Mouse (Mus musculus) mesoderm, embryonic 11.5 days (tissue): ENCODE measurements at regions not wholly inside any gene's neighbourhood (a gene's known extent, or its start where the extent isn't known, plus 50 kb on each side); places are given as distances from the start of the nearest gene placed in this dataset.

Experiments
- DNase-seq: peaks from one replicate; pipeline ENCODE4 v3.0.0-alpha.2; 2012; ENCODE audit warnings: low read depth, low spot score

DNA sequence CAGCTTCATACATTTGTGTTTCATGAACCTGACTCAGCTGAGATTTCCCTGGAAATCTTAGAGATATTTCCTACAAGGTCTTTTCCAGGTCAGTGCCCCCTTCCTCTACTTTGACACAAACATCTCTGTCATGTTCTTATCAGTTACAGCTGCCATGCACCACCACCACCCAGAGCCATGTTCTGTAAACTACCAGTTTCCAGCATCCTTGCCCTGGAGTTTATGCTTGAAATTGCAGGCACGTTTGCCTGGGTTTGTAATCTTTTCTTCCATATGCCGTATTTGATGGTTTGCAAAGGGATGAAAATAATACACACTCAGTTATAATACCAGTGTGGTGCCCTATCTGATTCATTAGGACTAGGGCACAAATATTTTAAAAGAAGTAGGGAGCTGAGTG lies 176.6 kb upstream of the Hnrnpa3 start:
- no peak for DNase-seq

- DNase-seq = no peak
Observed at GRCm38 (mm10) chr2:75484951-75485350, 174.1 kb upstream of the Hnrnpa3 start.

DNA sequence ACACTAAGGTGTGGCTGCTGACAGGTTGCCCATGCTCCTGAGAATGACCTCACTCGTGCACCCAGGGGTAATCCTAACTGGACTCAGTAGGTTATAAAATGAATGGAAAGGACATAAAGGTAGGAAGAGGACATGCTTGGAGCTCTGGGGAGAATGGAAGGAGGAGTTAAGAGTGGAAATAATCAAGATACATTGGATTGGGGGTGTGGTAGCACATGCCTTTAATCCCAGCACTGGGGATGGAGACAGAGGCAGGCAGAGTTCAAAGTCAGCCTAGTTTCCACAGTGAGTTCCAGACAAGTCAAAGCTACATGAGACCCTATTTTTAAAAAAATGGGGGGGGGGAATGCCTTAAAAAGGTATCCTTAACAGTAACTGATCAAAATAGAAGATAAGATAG lies 167.9 kb upstream of the Hnrnpa3 start:
- DNase-seq = no peak

DNA sequence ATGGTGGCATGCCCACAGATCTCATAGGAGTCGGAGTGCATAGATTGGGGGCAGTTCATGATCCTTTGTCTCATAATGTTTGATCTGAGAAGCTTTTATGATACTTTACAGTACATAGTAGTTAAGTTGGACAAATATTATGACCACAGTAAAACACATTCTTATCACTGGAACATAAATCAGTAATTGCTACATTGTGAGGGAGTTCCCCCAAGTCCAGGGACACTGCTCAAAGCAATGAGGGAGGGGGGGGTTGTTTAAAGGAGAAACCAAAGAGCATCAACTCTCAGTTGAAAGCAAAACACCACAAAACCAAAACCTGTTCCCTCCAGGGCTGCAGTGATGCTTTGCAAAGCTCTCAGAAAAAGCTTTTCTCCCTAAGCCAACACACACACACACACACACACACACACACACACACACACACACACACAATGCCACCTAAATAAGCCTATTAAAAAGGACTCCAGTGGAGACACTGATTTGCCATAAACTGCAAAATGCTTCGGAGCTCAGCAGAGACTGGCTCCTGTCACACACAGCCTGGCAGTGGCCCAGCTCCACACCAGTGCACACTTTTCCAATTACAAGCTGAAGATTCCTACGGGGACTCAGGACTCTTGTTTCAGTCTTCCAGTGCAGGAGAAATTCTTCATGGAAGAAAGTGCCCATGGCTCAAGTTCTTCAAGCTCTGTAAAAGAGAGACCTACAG lies 167.1 kb upstream of the Hnrnpa3 start:
- no peak for DNase-seq

DNA sequence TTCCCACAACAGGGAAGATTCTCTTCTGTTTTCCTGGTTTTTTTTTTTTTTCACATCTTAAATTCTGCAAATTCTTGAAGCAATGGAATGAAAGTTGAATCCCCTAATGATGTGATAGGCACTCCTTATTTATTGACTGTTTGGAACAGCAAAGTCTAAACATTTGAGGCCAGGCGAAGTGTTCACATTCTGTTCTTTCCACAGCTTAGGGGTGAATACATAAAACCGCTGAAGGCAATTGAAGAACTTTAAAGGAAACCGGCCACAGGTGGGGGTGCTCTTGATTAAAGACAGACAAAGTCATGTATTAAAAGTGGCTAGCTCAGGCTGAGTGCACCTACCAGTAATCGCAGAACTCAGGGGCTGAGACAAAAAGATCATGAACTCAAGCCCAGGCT lies 166.6 kb upstream of the Hnrnpa3 start:
- no peak for DNase-seq

DNA sequence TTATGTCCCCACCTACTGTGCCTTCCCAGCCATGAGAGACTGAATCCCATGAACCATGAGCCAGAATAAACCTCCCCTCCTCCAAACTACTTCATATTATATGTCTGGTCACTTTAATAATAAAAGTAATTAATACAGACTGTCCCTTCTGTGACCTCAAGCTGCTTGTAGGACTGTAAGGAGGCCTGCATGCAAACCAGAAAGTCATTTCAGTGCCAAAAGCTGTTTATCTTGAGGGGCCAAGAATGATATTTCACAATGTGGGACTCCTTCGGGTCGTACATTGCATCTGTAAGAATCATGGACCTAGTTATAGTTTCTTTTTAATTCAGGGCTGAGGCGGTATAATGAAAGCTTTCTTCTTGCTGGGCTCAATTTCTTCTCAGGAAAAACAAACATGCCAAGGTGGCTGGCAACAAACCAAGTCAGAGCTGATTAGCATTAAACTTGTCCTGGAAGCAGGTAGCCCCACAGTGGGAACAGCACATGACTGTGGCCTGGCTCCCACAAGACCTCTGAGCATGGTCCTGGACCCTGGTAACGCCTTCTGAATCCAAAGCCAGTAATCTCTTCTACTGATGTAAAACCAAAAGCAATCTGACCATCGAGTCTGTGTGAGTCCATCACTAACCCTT lies 162.3 kb upstream of the Hnrnpa3 start:
- DNase-seq = no peak

- DNase-seq = no peak
Observed at GRCm38 (mm10) chr2:75510223-75510622, 148.8 kb upstream of the Hnrnpa3 start.

DNA sequence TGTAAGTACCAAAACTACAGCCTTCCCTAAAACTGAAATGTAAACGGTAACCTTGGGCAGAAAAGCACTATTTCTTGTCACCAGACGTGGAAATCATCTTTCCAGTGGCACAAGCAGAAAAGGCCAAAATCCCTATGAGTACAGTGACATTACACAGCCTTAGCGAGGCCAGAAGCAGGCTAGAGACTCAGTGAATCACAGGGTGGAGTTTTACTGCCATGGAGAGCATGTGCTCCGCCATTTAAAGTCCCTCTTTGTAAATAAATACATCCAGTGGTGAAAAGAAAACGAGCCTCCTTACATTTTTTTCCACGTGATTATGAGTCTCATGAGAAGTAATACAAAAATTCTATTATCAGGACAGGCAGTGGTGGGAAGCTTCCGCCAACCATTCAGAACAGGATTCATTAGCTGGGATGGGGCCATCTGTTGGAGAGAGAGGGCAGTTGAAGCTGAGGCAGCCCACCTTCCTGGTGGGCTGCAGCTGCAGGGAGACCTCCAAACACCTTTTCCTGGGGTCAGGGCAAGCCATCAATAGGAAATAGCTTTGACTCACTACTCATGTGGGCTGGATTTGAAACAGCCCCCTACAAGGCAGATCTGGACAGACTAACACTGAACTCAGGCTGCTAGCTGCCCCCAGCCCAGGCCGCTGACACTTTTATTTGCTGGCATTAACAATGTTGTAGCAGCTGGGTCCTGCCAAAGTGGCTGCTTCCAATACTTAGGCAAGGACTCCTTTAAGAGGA lies 146.5 kb upstream of the Hnrnpa3 start:
- no peak for DNase-seq

DNA sequence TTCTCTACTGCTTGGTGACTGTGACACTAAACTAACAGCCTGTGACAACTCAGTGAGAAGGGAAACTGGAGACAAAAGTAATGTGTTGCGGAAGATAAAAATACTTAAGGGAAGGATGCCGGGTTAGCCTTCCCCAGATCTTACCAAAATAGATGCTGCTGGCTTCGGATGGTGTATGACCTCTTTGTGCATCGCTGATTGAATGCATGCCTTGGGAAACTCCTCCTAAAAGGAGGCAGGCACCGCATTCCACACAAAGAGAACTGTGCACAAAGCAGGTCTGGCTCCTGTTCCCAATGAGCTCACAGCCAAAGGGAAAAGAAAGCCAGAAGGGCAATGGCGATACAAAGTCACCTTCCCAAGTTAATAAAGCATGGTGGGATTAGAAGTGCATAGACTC lies 144.9 kb upstream of the Hnrnpa3 start:
- DNase-seq = no peak

GRCm38 (mm10) chr2:75516223-75516622 lies 142.8 kb upstream of the Hnrnpa3 start:
- no peak for DNase-seq

DNA sequence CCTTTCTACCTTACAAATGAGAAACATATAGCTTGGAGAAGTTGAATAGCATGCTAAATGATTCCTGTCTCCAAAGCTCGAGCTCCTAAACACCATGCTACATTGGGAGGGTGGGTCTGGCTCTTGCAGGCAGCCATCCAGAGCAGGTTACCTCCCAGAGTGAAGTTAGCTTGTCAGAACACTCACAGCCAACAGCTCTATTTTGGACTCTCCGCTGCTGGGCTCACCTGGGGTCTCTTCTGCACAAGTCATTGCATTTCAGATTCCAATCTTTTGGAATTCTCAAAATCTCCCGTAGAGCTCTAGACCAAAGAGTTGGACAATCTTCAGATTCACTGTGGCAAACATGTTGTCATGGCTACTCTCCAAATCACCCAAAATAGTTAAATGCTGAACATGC lies 142.0 kb upstream of the Hnrnpa3 start:
- no peak for DNase-seq

DNA sequence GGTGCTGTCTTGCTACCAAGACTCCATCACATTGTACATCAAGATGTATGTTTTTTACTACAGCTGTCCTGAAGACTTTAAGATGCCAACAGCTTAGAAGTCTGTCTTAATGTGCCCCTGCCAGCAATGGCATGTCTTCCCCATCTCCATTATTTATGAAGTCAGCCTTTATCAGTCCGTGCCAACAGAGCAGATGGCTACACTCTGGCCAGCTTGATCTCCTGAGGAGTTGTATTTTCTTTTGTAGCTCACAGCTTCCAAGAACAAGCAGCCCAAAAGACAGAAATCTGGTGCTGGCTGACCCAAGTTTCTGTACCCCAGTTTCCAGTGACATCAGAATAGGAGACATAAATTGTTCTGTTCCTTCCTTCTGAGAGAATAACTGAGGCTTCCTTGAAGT lies 140.5 kb upstream of the Hnrnpa3 start:
- DNase-seq = no peak

DNA sequence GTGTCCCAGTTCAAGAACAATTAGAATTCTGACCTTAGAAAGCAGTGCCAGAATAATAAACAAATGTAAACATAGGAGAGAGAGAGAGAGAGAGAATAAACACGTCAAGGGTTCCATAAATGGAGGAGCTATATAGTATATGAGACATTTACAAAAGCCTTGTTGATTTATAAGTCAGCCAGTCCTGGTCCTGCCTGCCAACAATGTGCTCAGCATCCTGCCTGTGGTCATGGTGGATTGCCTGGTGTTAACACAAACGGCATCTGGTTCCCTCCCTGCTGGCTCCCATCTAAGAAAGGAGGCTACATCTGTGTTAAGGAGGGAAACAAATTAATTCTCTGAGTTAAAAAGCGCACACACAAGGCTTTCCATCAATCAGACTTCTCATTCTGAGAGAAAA lies 133.5 kb upstream of the Hnrnpa3 start:
- no peak for DNase-seq

- no peak for DNase-seq
Observed at GRCm38 (mm10) chr2:75528706-75529105, 130.4 kb upstream of the Hnrnpa3 start.

GRCm38 (mm10) chr2:75538114-75538513 lies 120.9 kb upstream of the Hnrnpa3 start:
- peak; percentile 21 for DNase-seq

DNA sequence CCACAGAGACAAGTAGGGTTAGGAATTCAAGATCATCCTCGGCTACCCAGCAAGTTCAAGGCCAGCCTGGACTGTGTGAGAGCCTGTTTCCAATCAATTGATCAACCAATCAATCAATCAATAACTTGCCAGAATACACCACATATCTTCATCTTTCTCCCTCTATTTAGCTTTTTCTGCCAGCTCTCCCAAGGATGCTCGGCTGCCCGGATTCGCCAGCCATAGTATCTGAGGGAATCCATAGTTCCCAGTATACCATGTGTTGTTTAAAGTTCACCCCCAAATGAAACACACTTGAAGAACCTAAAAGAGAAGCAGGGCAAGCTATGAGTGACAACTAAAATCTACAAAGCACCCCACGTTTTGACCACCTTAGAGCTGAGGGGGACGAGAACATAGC lies 119.3 kb upstream of the Hnrnpa3 start:
- no peak for DNase-seq

- no peak for DNase-seq
Observed at GRCm38 (mm10) chr2:75542331-75542730, 116.7 kb upstream of the Hnrnpa3 start.

DNA sequence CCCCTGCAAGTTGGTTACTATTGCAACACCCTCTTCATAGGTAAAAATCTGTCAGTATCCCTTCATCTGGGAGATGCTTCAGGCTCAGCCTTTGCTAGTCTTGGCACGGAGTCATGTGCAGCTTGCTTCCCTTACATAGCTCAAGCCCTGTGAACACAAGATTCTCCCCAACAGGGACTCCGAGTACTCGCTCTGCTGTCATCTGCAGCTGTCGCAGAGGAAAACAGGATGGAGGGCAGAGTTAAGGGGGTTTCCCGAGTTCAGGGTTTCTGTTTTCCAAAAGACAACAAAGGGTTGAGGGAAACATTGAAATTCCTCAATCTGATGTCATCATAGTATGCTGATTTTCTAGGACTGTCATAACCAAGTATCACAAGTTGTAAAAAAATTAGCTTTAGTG lies 116.3 kb upstream of the Hnrnpa3 start:
- no peak for DNase-seq

DNA sequence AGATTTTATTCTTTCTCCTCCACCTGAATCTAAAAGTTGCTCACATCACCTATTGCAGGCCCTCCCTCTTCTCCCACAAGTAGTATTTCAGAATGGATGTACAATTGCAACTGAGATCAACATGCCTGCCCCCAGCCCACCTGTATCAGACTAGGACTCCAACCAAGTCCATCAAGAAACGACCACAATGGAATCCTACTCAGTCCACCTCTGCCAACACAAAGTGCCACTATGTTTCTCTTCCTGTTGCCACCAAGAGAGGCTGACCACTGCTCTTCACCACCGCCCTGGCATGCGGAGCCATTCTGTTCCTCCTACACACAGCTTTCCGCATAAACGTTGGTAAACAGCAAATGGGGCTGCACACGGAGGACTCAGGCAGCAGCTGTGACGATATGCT lies 113.1 kb upstream of the Hnrnpa3 start:
- DNase-seq = no peak

DNA sequence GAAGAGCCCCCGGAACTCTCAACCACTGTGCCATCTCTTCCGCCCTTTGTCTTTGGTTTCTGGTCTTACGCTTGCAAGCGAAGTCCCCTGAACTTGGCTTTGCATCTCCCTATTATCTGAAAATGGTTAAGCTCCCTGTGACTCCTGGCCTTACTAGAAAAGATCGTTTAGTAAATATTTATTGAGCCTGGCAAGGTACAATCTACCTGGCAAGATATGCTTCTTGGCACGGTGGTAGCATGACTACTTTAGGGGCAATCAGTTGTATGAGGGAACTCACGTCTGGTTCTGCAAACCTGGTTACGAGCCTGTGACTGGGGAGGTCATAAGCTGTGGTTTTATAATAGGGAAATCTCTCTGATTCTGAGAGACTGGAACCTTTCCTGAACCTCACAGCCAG lies 103.4 kb upstream of the Hnrnpa3 start:
- DNase-seq = no peak

DNA sequence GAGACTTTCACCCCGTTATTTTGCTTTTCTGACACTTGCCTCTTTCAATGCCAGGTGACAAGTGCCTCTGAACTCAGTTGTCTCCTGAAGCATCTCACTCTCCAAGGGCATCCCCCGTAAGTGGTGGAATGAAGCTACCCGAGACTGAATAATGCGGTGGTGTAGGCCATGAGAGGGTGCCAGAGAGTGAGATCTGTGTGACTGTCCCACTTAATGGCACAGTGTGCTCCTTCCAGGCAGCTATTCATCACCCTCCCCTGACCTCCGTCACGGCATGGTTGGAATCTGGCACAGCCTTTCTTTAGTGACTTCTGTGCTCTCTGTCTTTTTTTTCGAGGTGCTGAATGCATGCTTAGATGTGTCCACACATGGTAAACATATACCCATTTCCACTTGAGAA lies 102.3 kb upstream of the Hnrnpa3 start:
- no peak for DNase-seq

DNA sequence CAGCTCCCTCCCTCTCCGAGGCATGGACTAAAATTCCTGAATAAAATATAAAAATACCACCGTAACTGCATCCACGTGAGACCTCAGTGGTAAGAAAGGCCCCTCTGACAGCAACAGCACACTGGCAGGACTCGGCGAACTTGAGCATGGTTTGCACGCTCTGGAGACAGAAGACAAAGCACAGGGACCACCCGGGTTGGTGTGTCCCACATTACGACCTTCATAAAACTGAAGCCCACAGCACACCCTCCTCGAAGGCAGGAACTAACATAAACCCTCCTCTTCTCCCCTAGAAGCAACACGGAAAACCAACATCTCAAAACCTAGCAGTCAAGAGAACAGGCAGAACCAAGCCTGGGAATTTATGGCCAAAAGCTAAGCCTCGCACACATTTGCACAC lies 101.7 kb upstream of the Hnrnpa3 start:
- no peak for DNase-seq

- no peak for DNase-seq
Observed at GRCm38 (mm10) chr2:75559920-75560319, 99.1 kb upstream of the Hnrnpa3 start.
